Mouse (Mus musculus) neural tube, embryonic 15.5 days (tissue): ENCODE results near the gene Dhx8. TPM values are rescaled to one million over a fixed set of nuclear protein-coding genes. Genes with fewer than 3 reads are reported as not detected.

ENCODE experiments used
- ATAC-seq: fragments of 200-750 bp; cut with Nextera tagmentation; 2 replicates; pipeline ENCODE4 v1.8.0; 2017; ENCODE audit warnings: mild to moderate bottlenecking, moderate TSS enrichment, moderate library complexity; ENCODE audit not compliant: low FRiP score
- H3K27ac ChIP-seq: fragments of 300-500 bp; sonication (generic); replicated peaks from 2 replicates; pipeline ENCODE4 v1.5.1; 2015; ENCODE audit warnings: mild to moderate bottlenecking, inconsistent platforms
- H3K27me3 ChIP-seq: fragments of 300-500 bp; sonication (generic); replicated peaks from 2 replicates; pipeline ENCODE4 v1.6.1; 2015; ENCODE audit warnings: inconsistent platforms
- H3K36me3 ChIP-seq: fragments of 300-500 bp; sonication (generic); 2 replicates; pipeline ENCODE4 v1.6.1; 2015; ENCODE audit warnings: inconsistent platforms
- H3K4me1 ChIP-seq: fragments of 300-500 bp; sonication (generic); 2 replicates; pipeline ENCODE4 v1.6.1; 2015; ENCODE audit warnings: inconsistent platforms
- H3K4me2 ChIP-seq: fragments of 300-500 bp; sonication (generic); 2 replicates; pipeline ENCODE4 v1.6.1; 2015; ENCODE audit warnings: inconsistent platforms, mild to moderate bottlenecking, moderate library complexity
- H3K4me3 ChIP-seq: fragments of 300-500 bp; sonication (generic); replicated peaks from 2 replicates; pipeline ENCODE4 v1.5.1; 2015; ENCODE audit warnings: mild to moderate bottlenecking, inconsistent platforms
- H3K9ac ChIP-seq: fragments of 300-500 bp; sonication (generic); replicated peaks from 2 replicates; pipeline ENCODE4 v1.6.1; 2015; ENCODE audit warnings: mild to moderate bottlenecking, inconsistent platforms
- H3K9me3 ChIP-seq: fragments of 300-500 bp; sonication (generic); replicated peaks from 2 replicates; pipeline ENCODE4 v1.6.1; 2016; ENCODE audit warnings: inconsistent platforms
- WGBS: fragments of 180-500 bp; shearing (Covaris S2); methylation state at CpG from one replicate; pipeline ENCODE4 v1.1.7; 2015; ENCODE audit warnings: mixed read lengths; 5-methylcytosine and 5-hydroxymethylcytosine counted together
- polyA plus RNA-seq: library from polyadenylated mRNA; unstranded; fragments of >200 nt; fragmentation: Nextera tagmentation; extraction: Ambion mirVana; gene quantifications from 2 replicates; pipeline ENCODE4 v1.2.1, GENCODE M21; 2015

Gene Dhx8
- polyA plus RNA-seq, 1 experiment from 2014 or later, result 28.7 TPM

- Histone ChIP-seq H3K27ac (peak overlapping the region; percentile 84), H3K9ac (0 out of 2 replicates have a peak overlapping the region, but pooled peaks have one; percentile 54)
- 15% methylated on average over 9 of the region's 9 CpGs for WGBS
Measured at GRCm38 (mm10) chr11:101783584-101783983, 50.9 kb downstream of the Dhx8 start.

DNA sequence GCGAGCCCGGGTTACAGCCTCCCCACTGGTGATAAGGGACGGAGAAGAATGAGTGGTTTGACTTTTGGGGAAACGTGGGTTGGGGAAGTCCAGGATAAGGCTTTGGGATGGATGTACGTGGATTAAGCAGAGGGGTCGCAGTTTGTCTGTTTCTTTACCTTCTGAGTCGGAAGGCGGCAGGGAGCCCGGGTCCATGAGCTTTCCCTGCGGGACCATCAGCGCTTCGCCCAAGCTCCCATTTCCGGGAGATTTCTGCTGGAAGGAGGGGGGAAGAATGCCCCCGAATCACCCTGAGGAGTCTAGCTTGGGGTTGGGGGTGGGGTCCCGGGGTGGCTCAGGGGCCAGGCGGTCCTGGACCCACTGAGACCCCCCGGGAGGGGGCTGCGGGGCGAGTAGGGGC, 51.4 kb downstream of the Dhx8 start:
- Histone ChIP-seq H3K4me3 (peak overlapping the region; percentile 55), H3K27me3 (peaks cover 78% of the 10 kb centered on the region), H3K36me3 (no peaks in the 10 kb centered on the region), H3K9me3 (no peaks in the 10 kb centered on the region), H3K9ac (peak overlapping the region; percentile 54), H3K27ac (peak overlapping the region; percentile 84), H3K4me1 (peaks cover 27% of the 10 kb centered on the region), H3K4me2 (peak overlapping the region; percentile 100)
- no peak for ATAC-seq
- WGBS, result under 1% methylated on average over 19 of the region's 19 CpGs

More at GRCm38 (mm10) chr11:101783584-101783983, 50.9 kb downstream of the Dhx8 start:
- no peaks in the 10 kb centered on the region for H3K9me3 ChIP-seq
- no peaks in the 10 kb centered on the region for H3K36me3 ChIP-seq
- H3K4me2 ChIP-seq, result peak overlapping the region; percentile 100
- ATAC-seq, result no peak
- H3K4me3 ChIP-seq, result peak overlapping the region; percentile 55
- H3K4me1 ChIP-seq, result peaks cover 27% of the 10 kb centered on the region
- peaks cover 76% of the 10 kb centered on the region for H3K27me3 ChIP-seq

DNA sequence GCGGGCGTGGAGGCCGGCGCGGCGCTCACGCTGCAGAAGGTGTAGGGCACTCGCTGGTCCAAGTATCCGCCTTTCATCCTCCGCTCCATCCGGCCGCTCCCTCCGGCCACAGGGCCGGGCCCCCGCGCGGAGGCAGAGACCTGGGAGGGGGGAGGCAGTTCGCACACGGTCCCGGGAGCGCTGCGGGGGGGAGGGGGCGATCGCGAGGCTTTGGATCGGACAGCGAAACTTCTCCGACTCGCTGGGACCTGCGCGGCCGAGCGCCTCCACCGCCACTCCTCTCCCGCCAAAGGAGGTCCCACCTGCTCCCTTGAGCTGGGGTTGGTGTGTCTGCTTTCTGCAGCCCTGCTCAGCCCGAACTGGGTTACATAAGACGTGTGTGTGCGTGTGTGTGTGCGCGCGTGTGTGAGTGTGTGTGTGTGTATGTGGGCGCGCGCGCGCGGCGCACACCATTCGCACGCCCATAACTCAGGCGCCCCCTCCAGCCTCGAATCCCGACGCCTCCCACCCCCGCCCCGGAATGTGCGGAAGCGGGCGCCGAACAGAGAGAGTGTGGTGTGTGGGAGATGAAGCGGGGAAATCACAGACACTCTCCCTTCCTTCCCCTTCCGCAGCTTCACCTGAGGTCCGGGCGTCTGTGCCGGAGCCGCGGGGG, 51.9 kb downstream of the Dhx8 start:
- no peaks in the 10 kb centered on the region for H3K36me3 ChIP-seq
- ATAC-seq, result peak; percentile 65

DNA sequence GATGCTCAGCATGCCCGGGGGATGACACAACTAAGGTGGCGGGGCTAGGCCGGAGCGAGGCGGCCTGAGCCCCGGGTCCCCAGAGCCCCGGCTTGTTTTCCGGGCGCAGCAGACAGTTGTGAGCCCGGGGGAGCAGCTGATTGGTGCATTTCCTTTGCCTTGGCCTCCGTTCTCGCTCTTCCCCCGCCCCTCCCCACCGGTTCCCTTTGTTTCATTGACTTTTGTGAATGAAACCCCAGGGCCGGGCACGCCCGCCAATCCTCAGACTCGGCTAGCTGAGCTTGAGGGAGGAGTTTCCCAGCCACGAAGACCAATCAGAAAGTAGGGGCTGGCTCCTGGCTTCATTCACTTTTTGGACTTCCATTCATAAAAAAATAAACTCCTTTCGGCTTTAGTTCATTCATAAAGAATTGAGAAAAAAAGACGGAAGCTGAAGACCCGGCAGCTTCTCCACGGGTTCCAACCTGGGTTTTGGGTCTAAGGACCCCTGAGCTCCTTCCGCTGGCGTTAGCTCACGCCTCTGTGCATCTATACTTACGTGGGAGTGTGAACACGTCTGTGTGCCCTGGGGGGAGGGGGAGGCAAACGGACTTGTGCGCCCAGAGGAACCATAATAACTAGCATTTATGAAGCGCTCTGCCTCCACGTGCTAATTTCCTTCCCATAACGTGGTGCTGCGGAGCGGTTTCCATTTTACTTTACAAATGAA, 52.6 kb downstream of the Dhx8 start, which contains the start of gene Etv4:
Etv4 (minus strand) TSS at position 229 of the 709 bp plus-strand sequence.
- Histone ChIP-seq H3K9me3 (no peaks in the 10 kb centered on the region), H3K27ac (peak within 1 kb of the TSS; percentile 84), H3K36me3 (no peaks in the 10 kb centered on the region), H3K27me3 (peaks cover 77% of the 10 kb centered on the region), H3K4me2 (peak within 1 kb of the TSS; percentile 100), H3K9ac (peak within 1 kb of the TSS; percentile 54), H3K4me3 (peak within 1 kb of the TSS; percentile 55), H3K4me1 (peaks cover 33% of the 10 kb centered on the region)
- peak; percentile 93 for ATAC-seq
- under 1% methylated on average over 35 of the region's 35 CpGs for WGBS

More for the DNA sequence above, 51.9 kb downstream of the Dhx8 start:
- Histone ChIP-seq H3K4me2 (peak overlapping the region; percentile 100), H3K9ac (peak overlapping the region; percentile 54), H3K27ac (peak overlapping the region; percentile 84), H3K4me3 (peak overlapping the region; percentile 55), H3K4me1 (peaks cover 27% of the 10 kb centered on the region), H3K9me3 (no peaks in the 10 kb centered on the region), H3K27me3 (peaks cover 78% of the 10 kb centered on the region)
- WGBS, result 0% methylated on average over 46 of the region's 67 CpGs

- 19% methylated on average over 7 of the region's 7 CpGs for WGBS
- no peak for ATAC-seq
- Histone ChIP-seq H3K36me3 (no peaks in the 10 kb centered on the region), H3K4me1 (peaks cover 38% of the 10 kb centered on the region), H3K9me3 (no peaks in the 10 kb centered on the region), H3K4me2 (peak overlapping the region; percentile 100), H3K27ac (no peak overlapping the region), H3K9ac (no peak overlapping the region), H3K4me3 (peak overlapping the region; percentile 55), H3K27me3 (peaks cover 71% of the 10 kb centered on the region)
Measured at GRCm38 (mm10) chr11:101785852-101786205, 53.1 kb downstream of the Dhx8 start.

GRCm38 (mm10) chr11:101786651-101787050, 53.9 kb downstream of the Dhx8 start:
- 55% methylated on average over 7 of the region's 7 CpGs for WGBS
- Histone ChIP-seq H3K27ac (no peak overlapping the region), H3K4me1 (peaks cover 46% of the 10 kb centered on the region), H3K36me3 (no peaks in the 10 kb centered on the region), H3K4me2 (no peak overlapping the region), H3K27me3 (peaks cover 67% of the 10 kb centered on the region), H3K9ac (no peak overlapping the region), H3K4me3 (no peak overlapping the region), H3K9me3 (no peaks in the 10 kb centered on the region)
- no peak for ATAC-seq

GRCm38 (mm10) chr11:101787432-101787831, 54.7 kb downstream of the Dhx8 start:
- Histone ChIP-seq H3K4me3 (no peak overlapping the region), H3K9me3 (no peaks in the 10 kb centered on the region), H3K9ac (no peak overlapping the region), H3K36me3 (no peaks in the 10 kb centered on the region), H3K27me3 (peaks cover 59% of the 10 kb centered on the region), H3K4me1 (peaks cover 52% of the 10 kb centered on the region), H3K27ac (no peak overlapping the region), H3K4me2 (no peak overlapping the region)
- WGBS, result 63% methylated on average over 1 of the region's 1 CpGs
- ATAC-seq, result no peak

GRCm38 (mm10) chr11:101790811-101791526, 58.2 kb downstream of the Dhx8 start:
- WGBS, result 36% methylated on average over 19 of the region's 19 CpGs
- ATAC-seq, result peak; percentile 66

GRCm38 (mm10) chr11:101797355-101797754, 64.6 kb downstream of the Dhx8 start:
- Histone ChIP-seq H3K4me2 (no peak overlapping the region), H3K27me3 (no peaks in the 10 kb centered on the region), H3K9ac (no peak overlapping the region), H3K9me3 (no peaks in the 10 kb centered on the region), H3K27ac (no peak overlapping the region), H3K36me3 (no peaks in the 10 kb centered on the region), H3K4me3 (no peak overlapping the region), H3K4me1 (peaks cover 3% of the 10 kb centered on the region; the same call in 1 of the 2 replicates)
- 92% methylated on average over 2 of the region's 2 CpGs for WGBS
- no peak for ATAC-seq

More at GRCm38 (mm10) chr11:101790811-101791526, 58.2 kb downstream of the Dhx8 start:
- Histone ChIP-seq H3K4me1 (peaks cover 28% of the 10 kb centered on the region), H3K9me3 (no peaks in the 10 kb centered on the region), H3K36me3 (no peaks in the 10 kb centered on the region), H3K4me2 (peak overlapping the region; percentile 30), H3K9ac (no peak overlapping the region), H3K27ac (peak overlapping the region; percentile 73), H3K4me3 (no peak overlapping the region), H3K27me3 (peaks cover 28% of the 10 kb centered on the region)

DNA sequence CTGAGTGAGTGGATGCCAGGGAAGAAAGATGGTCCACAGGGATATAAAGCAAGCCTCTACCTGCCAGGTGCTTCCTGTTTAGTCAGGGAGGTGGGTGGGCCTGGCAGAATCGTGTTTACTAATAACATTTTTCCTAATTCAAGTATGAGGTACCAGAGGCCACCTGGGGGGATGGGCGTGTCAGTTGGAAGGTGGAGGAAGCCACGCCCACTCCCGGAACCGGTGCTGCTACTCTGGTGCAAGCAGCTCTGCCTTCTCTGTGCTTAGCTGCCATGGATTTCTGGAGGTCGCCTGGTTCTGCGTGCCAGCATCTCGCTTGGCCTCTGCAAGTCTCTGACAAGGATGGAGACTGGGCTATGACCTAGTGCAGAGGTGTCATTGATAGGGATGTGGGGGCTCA, 65.4 kb downstream of the Dhx8 start:
- H3K27ac ChIP-seq, result no peak overlapping the region
- H3K36me3 ChIP-seq, result no peaks in the 10 kb centered on the region
- no peaks in the 10 kb centered on the region for H3K9me3 ChIP-seq
- H3K27me3 ChIP-seq, result no peaks in the 10 kb centered on the region
- H3K4me3 ChIP-seq, result no peak overlapping the region
- 39% methylated on average over 8 of the region's 8 CpGs for WGBS
- H3K9ac ChIP-seq, result no peak overlapping the region
- ATAC-seq, result no peak
- peaks cover 3% of the 10 kb centered on the region; the same call in 1 of the 2 replicates for H3K4me1 ChIP-seq
- H3K4me2 ChIP-seq, result no peak overlapping the region

DNA sequence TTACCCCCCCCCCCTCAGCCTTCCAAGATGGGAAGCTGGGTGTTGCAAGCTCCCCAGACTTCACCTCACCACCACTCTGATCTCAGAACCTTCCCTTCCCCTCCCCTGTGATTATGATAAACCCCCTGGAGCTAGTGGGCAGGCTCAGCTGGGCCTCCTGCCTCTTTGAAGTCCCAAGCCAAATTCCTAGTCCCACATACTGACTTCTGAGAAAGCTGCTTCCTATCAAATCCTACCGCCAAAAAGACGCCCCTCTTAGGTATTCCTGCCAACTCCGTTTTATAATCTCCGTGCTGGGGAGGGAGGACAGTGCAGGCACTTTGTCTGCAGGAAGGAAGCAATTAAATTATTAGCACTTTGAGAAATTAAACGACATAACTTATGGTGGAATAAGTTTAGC, 68.7 kb downstream of the Dhx8 start:
- H3K27ac ChIP-seq, result no peak overlapping the region
- H3K9me3 ChIP-seq, result no peaks in the 10 kb centered on the region
- no peaks in the 10 kb centered on the region for H3K36me3 ChIP-seq
- H3K27me3 ChIP-seq, result no peaks in the 10 kb centered on the region
- H3K4me2 ChIP-seq, result no peak overlapping the region
- H3K4me1 ChIP-seq, result peaks cover 3% of the 10 kb centered on the region; the same call in 1 of the 2 replicates
- ATAC-seq, result no peak
- no peak overlapping the region for H3K4me3 ChIP-seq
- no peak overlapping the region for H3K9ac ChIP-seq
- WGBS, result 6% methylated on average over 5 of the region's 5 CpGs
